Mouse (Mus musculus): ENCODE data around the gene Gm8439.

Gene Gm8439

GRCm38 (mm10) chr4:120588445-120588844, at the start of gene Gm8439:
Gene Gm8439 (plus strand): TSS chr4:120588745.
- in situ Hi-C loops (cut with MboI; ENCODE audit: unreplicated experiment in 2 of 2) = loop anchor here (10.0 to 25.0 kb wide), 5 partner anchors 184 to 649 kb away; partner anchors contain the start of genes Col9a2 (in 1 of the 2) and Scmh1 (in 1 of the 2)

DNA sequence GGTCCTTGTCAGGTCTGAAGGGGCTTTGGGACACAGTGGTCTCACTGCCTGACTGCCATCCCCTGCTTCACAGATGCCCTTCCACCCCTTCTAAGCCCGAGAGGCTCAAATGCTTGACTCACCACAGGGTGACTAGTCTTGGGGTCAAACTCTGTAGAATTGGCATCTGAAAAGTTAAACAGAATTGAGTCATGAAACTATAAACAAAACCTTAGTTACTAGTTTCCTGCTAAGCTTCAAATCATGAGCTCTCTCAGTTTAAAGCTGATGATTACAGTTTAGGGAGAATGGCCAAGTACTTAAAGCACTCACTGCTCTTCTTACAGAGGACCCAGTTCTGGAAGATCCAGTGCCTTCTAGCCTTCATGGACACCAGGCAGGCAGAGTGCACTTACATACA, 43.6 kb upstream of the Gm8439 start:
- in situ Hi-C loops (cut with MboI; ENCODE audit: unreplicated experiment in 2 of 2) = no loop called here

- in situ Hi-C loops (cut with MboI; ENCODE audit: unreplicated experiment in 2 of 2) = no loop called here
These were observed 32.0 kb upstream of the Gm8439 start for GRCm38 (mm10) chr4:120556592-120556991.

DNA sequence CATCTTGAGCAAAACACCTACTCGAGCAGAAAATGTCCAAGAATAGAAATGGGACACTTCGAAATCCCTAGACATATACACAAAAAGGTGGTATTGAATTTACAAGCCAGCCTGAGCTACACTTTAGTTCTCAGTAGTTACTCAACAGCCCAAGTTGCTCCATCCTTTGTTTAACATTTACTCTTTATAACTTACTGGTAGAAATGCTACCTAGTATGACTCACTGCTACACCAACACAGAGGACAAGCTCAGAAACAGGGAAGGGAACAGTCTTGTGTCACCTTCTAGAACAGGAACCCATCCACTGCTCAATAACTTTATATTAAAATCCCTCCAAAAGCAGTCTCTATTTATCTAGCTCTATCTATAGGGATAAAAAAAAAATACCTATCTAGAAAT, 22.8 kb upstream of the Gm8439 start:
- in situ Hi-C loops (cut with MboI; ENCODE audit: unreplicated experiment in 2 of 2) = no loop called here

DNA sequence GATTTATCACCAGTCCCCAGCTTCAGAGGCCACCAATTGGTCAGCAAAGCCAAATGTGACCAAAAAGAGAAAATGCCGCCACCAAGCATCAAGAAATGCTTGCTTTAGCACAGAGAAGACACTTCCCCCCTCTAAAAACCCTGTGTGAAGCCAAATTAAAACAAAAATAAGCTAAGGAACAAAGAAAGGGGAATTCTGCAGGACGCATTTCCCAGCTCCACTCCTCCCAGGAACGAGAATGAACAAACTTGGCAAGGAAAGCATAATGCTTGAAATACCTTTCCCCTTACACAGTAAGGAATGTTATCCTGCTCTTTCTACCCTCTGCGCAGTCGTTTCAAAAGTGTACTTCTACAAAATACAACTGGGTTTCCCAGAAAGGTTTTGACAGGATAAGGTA, 20.5 kb upstream of the Gm8439 start:
- in situ Hi-C loops (cut with MboI; ENCODE audit: unreplicated experiment in 2 of 2) = no loop called here

DNA sequence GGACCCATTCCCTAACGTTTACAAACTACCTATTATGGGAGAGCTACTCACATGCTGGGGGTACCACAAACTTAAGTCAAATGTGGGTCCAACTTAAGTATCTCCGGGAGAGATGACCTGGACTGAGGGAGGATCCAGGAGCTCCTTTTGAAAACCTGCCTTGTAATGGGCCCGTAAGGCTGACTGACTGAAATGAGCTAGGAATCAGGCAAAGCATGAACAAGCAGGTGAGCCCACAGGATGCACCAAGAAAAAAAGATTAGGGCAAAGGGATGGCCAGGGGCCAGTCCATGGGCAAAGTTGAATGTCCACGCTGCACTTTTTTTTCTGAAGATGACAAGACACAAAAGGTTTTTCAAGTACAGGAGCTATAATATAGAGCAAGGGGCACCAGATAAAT, 19.5 kb upstream of the Gm8439 start:
- in situ Hi-C loops (cut with MboI; ENCODE audit: unreplicated experiment in 2 of 2) = no loop called here

GRCm38 (mm10) chr4:120569486-120570437, 18.8 kb upstream of the Gm8439 start, which contains the start of gene Ctps:
Gene Ctps (minus strand): TSS chr4:120570276.
- in situ Hi-C loops (cut with MboI; ENCODE audit: unreplicated experiment in 2 of 2) = no loop called here

DNA sequence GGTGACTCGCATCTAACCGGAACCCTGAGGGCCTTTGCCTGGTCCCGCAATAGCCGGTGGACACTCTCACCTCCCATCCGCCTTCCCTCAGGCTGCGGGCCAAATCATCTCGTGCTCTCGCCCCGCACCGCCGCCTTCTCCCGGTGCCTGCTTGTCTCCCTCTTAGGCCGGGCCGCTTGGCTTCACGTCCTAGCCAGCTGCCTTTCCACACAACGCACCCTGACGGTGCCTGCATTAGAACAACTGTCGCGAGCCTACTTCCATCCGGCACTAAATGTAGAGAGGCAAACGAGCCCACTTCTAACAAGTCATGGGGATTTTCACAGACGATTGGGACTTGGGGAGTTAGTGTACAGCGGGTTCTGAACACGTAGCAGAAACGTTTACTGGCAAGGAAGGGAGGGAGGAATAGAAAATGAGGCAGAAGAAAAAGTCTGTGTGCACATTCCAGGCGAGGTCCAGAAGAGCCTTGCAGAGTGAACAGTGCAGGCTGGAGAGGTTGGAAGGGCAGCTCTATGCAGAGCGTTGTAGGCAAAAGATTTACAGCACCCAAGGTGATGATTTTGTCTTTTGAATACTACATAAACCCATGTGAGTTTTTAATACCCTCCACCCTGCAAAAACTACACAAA, 18.0 kb upstream of the Gm8439 start:
- in situ Hi-C loops (cut with MboI; ENCODE audit: unreplicated experiment in 2 of 2) = no loop called here

DNA sequence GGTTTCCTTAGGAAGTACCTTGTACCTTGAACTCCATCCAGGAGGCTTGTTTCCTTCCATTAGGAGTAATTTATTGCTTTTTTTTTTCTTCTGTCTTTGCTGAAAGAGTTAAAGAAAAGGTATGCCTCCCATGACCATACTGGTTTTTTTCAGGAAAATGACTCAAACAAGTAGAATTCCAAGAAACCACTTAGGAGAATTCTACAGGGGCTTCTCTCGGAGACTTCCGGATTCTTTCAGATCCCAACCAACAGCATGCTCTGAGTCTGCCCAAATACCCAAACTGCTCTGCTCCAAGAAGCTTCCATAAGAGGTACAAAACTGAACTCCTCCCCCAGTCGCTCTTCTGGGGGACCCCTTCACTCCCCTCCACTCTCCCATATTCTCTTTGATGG, 17.5 kb upstream of the Gm8439 start:
- in situ Hi-C loops (cut with MboI; ENCODE audit: unreplicated experiment in 2 of 2) = no loop called here

GRCm38 (mm10) chr4:120571691-120572090, 16.9 kb upstream of the Gm8439 start:
- in situ Hi-C loops (cut with MboI; ENCODE audit: unreplicated experiment in 2 of 2) = no loop called here

GRCm38 (mm10) chr4:120580894-120581293, 7.7 kb upstream of the Gm8439 start:
- in situ Hi-C loops (cut with MboI; ENCODE audit: unreplicated experiment in 2 of 2) = loop anchor here (10.0 to 25.0 kb wide), 5 partner anchors 176 to 656 kb away; partner anchors contain the start of genes Col9a2 (in 1 of the 2) and Scmh1 (in 1 of the 2)

DNA sequence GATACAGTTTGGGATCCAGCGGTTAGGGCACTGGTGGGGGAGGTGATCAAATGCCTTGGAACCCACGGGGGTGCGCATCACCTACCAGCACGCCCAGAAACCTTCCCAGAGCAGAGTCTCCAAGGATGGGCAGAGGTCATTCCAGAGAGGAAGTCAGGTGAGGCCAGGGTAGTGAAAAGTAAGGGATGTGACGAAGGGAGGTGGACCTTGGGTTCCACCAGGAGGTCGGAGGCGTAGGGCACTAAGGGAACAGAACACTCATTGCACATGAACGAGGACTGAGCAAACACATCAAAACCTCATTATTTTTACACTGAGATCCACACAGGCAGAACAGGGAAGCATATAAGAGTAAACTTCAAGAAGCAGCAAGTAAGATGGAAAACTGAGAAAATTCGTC, 6.8 kb upstream of the Gm8439 start:
- in situ Hi-C loops (cut with MboI; ENCODE audit: unreplicated experiment in 2 of 2) = loop anchor here (10.0 to 25.0 kb wide), 5 partner anchors 177 to 656 kb away; partner anchors contain the start of genes Col9a2 (in 1 of the 2) and Scmh1 (in 1 of the 2)

DNA sequence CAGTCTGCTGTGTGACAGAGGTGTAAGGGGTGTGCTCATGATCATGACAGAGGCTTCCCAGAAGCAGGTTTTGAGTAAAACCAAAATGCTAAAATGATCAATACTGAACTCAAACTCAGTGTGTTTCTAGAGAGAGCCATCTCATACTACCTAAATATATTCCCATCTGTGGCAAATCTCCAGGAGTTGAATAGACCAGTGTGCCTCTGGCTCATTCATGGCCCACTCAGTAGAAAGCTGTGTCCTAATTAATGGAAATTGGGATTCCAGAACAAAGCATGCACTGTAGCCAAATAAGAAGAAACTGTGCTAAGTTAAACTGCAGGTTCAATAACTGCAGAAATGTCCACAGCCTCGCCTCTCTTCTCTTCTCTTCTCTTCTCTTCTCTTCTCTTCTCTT, 1.6 kb upstream of the Gm8439 start:
- in situ Hi-C loops (cut with MboI; ENCODE audit: unreplicated experiment in 2 of 2) = loop anchor here (10.0 to 25.0 kb wide), 5 partner anchors 182 to 650 kb away; partner anchors contain the start of genes Col9a2 (in 1 of the 2) and Scmh1 (in 1 of the 2)

GRCm38 (mm10) chr4:120589070-120589469, 525 bp downstream of the Gm8439 start:
- in situ Hi-C loops (cut with MboI; ENCODE audit: unreplicated experiment in 2 of 2) = loop anchor here (10.0 to 25.0 kb wide), 5 partner anchors 184 to 648 kb away; partner anchors contain the start of genes Col9a2 (in 1 of the 2) and Scmh1 (in 1 of the 2)

GRCm38 (mm10) chr4:120589815-120590422, 1.4 kb downstream of the Gm8439 start:
- in situ Hi-C loops (cut with MboI; ENCODE audit: unreplicated experiment in 2 of 2) = loop anchor here (5.0 to 25.0 kb wide), 8 partner anchors 92 to 647 kb away; partner anchors contain the start of genes Col9a2 (in 1 of the 2) and Scmh1 (in 1 of the 2)

DNA sequence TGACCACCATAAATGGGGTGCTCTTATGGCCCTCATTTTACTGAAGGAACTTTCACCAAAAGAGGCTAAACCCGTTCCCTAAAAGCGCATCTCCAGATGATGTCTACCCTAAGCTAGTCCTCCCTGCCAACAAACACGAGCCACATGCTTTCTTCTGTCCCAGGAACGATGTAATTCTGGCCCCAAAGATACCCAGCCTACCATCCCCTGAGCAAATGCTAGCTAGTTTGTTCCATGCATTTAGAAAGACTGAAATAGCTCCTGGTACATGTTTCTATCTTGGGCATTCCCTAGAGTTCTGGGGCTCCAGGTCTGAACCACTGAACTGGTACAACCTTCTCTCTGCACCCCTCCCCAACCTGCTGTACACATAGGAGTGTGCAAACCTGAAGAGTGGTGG, 2.4 kb downstream of the Gm8439 start:
- in situ Hi-C loops (cut with MboI; ENCODE audit: unreplicated experiment in 2 of 2) = loop anchor here (5.0 to 25.0 kb wide), 5 partner anchors 91 to 646 kb away; partner anchors contain the start of gene Col9a2 (in 1 of the 2)

DNA sequence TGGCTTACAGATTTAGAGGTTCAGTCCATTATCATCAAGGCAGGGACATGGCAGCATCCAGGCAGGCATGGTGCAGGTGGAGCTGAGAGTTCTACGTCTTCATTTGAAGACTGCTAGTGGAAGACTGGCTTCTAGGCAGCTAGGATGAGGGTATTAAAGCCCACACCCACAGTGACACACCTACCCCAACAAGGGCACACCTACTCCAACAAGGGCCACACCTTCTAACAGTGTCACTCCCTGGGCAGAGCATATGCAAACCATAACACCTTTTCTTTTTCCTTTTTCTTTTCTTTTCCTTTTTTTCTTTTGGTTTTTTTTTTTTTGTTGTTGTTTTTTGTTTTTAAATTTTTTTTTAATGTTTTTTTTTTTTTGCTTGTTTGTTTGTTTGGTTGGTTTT, 7.7 kb downstream of the Gm8439 start:
- in situ Hi-C loops (cut with MboI; ENCODE audit: unreplicated experiment in 2 of 2) = loop anchor here (10.0 to 25.0 kb wide), 3 partner anchors 289 to 641 kb away; partner anchors contain the start of gene Col9a2 (in 1 of the 2)

- in situ Hi-C loops (cut with MboI; ENCODE audit: unreplicated experiment in 2 of 2) = loop anchor here (10.0 to 25.0 kb wide), 3 partner anchors 286 to 638 kb away; partner anchors contain the start of gene Col9a2 (in 1 of the 2)
These were observed 10.4 kb downstream of the Gm8439 start for GRCm38 (mm10) chr4:120598922-120599321.

GRCm38 (mm10) chr4:120601774-120602173, 13.2 kb downstream of the Gm8439 start:
- in situ Hi-C loops (cut with MboI; ENCODE audit: unreplicated experiment in 2 of 2) = no loop called here

- in situ Hi-C loops (cut with MboI; ENCODE audit: unreplicated experiment in 2 of 2) = no loop called here
These were observed 14.1 kb downstream of the Gm8439 start for GRCm38 (mm10) chr4:120602669-120603068.
